Mouse (Mus musculus) ES-E14 (cell line): ENCODE results near the gene Chdh. TPM values are rescaled to one million over a fixed set of nuclear protein-coding genes. Genes with fewer than 3 reads are reported as not detected.

ENCODE experiments used
- DNase-seq: peaks from one replicate; pipeline ENCODE4 v3.0.0-alpha.2; 2013; ENCODE audit warnings: low read depth, low spot score
- H3K27ac ChIP-seq: 2 replicates; pipeline ENCODE4 v1.5.1; 2012; ENCODE audit warnings: low read depth, mild to moderate bottlenecking, low read length, moderate library complexity, mixed read lengths; ENCODE audit not compliant: poor library complexity, insufficient read depth, severe bottlenecking
- H3K36me3 ChIP-seq: 2 replicates; pipeline ENCODE4 v1.6.1; 2012; ENCODE audit warnings: mild to moderate bottlenecking, low read length, moderate library complexity, mixed read lengths; ENCODE audit not compliant: control insufficient read depth, poor library complexity, insufficient read depth, severe bottlenecking
- H3K4me1 ChIP-seq, 2 experiments: fragments of 150-350 bp in 1 of 2; sonication (generic) in 1 of 2; 2 replicates each; pipeline ENCODE4 v1.6.1; 2012; ENCODE audit warnings: low read length in 2 of 2, mild to moderate bottlenecking in 1 of 2, mixed read lengths in 1 of 2; ENCODE audit not compliant: control insufficient read depth in 2 of 2, insufficient read depth in 2 of 2, poor library complexity in 1 of 2
- H3K4me3 ChIP-seq, 2 experiments: fragments of 150-350 bp in 1 of 2; sonication (generic) in 1 of 2; 2 replicates each; pipeline ENCODE4 v1.5.1; 2012; ENCODE audit warnings: low read length in 2 of 2, low read depth in 1 of 2, mild to moderate bottlenecking in 1 of 2, mixed read lengths in 1 of 2; ENCODE audit not compliant: insufficient read depth in 1 of 2, poor library complexity in 1 of 2, severe bottlenecking in 1 of 2
- H3K9ac ChIP-seq: 2 replicates; pipeline ENCODE4 v1.6.1; 2012; ENCODE audit warnings: low read depth, mild to moderate bottlenecking, low read length, mixed read lengths; ENCODE audit not compliant: poor library complexity, insufficient read depth, severe bottlenecking
- H3K9me3 ChIP-seq: fragments of 150-350 bp; sonication (generic); 2 replicates; pipeline ENCODE4 v1.6.1; 2012; ENCODE audit warnings: low read depth, mild to moderate bottlenecking, low read length; ENCODE audit not compliant: control insufficient read depth, insufficient read depth
- CHD2 ChIP-seq: IDR thresholded peaks from 2 replicates; pipeline ENCODE4 v1.6.1; 2014; ENCODE audit warnings: mild to moderate bottlenecking, low read depth, low read length, inconsistent platforms
- HCFC1 ChIP-seq: IDR thresholded peaks from 2 replicates; pipeline ENCODE4 v1.6.1; 2012; ENCODE audit warnings: low read length, inconsistent platforms, borderline replicate concordance; ENCODE audit not compliant: insufficient read depth
- MAFK ChIP-seq: IDR thresholded peaks from 2 replicates; pipeline ENCODE4 v1.6.1; 2014; ENCODE audit warnings: mild to moderate bottlenecking, low read depth, low read length, inconsistent platforms; ENCODE audit not compliant: insufficient read depth
- ZC3H11A ChIP-seq: IDR thresholded peaks from 2 replicates; pipeline ENCODE4 v1.6.1; 2012; ENCODE audit warnings: low read depth, mild to moderate bottlenecking, inconsistent platforms, low read length, borderline replicate concordance
- ZNF384 ChIP-seq: IDR thresholded peaks from 2 replicates; pipeline ENCODE4 v1.6.1; 2012; ENCODE audit warnings: low read depth, low read length, inconsistent platforms
- in situ Hi-C, 2 experiments: fragments of 600-800 bp; cut with MboI; formaldehyde crosslinking; loops; one replicate each; pipeline ENCODE4 v1.15.1; 2025; ENCODE audit warnings: low sequenced_read_pairs in 2 of 2, inconsistent platforms in 1 of 2; ENCODE audit not compliant: unreplicated experiment in 2 of 2
- total RNA-seq: library from RNA; depleted of rRNA; stranded (reverse); fragments of 300-350 nt; gene quantifications from 2 replicates; pipeline ENCODE4 v1.2.3, GENCODE M21; 2012; rRNA removed

Chdh gene
- 0.11 and 0.36 TPM in 2 replicates for total RNA-seq

- Histone ChIP-seq H3K4me1 (no peaks in the 10 kb centered on the region), H3K36me3 (no peaks in the 10 kb centered on the region), H3K9ac (peak within 1 kb of the TSS; percentile 34; the same call in 1 of the 2 replicates), H3K27ac (no peak within 1 kb of the TSS), H3K4me3 (peak within 1 kb of the TSS; percentile 37 to 54), H3K9me3 (no peaks in the 10 kb centered on the region)
- TF ChIP-seq MAFK (no peak), ZNF384 (no peak), ZC3H11A (no peak), HCFC1 (no peak), CHD2 (no peak)
- no peak for DNase-seq
- in situ Hi-C loops: no loop called here
These were observed at the start of gene Chdh, which contains the start of gene Il17rb for GRCm38 (mm10) chr14:30008733-30009575. Gene Chdh (plus strand): TSS chr14:30009023. Gene Il17rb (minus strand): TSS chr14:30008896.

DNA sequence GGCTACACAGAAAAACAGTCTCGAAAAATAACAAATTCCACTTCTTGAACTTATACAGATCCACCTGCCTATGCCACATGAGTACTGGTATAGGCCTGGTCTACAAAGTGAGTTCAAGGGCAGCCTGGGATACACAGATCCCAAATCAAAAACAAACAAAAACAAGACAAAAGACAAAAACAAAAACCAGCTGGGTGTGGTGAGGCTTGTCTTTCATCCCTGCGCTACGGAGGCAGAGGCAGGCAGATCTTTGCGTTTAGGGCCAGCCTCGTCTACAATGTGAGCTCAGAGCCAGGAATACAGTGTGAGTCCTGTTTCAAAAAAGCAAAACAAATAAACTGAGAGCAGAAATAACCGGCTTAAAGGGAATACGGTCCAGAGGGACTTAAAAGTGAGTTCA is 41.2 kb upstream of the Chdh start:
- peaks cover 11% of the 10 kb centered on the region; the same call in 1 of the 2 replicates for H3K36me3 ChIP-seq
- H3K27ac ChIP-seq: peak overlapping the region; percentile 89
- H3K4me3 ChIP-seq: peak overlapping the region; percentile 68 to 75
- H3K9ac ChIP-seq: peak overlapping the region; percentile 80
- peaks cover 0 to 6% of the 10 kb centered on the region in 2 experiments; a peak in 1 of 4 replicates for H3K4me1 ChIP-seq
- no peaks in the 10 kb centered on the region for H3K9me3 ChIP-seq
- in situ Hi-C loops: no loop called here
- TF ChIP-seq ZNF384 (no peak), ZC3H11A (no peak), CHD2 (no peak), HCFC1 (no peak), MAFK (no peak)
- no peak for DNase-seq

DNA sequence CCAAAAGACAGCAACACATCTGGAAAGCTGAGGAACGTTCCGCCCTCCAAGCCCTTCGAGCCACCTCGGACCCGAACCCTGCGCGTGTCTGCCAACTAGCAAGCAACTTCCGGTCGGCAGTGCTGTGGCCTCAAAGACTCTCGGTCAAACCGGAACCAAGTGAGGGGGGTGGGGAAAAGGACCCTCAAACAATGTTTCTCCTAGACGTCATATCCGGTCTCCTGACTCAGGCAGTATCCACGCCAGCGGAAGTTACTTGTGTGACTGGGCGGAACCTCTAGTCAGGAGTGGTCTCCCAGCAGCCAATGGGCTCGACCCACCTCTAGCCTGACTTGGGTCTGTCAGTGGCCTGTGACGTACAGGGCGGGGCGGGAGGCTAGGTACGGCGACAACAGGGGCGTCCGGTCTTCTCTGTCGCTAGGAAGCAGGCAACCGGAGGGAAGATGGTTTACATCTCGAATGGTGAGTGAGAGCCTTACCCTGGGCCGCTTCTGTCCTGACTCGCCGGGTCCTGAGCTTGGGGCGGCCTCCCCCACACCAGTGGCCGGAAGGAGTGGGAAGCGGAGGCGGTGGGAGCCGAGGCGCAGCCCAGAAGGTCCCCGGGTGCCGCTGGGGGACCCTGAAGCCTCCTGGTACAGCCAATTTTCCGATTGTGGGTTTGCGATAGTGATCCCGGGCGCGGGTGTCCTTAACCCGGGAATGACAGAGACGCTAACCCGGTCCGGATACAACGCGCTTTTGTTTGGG is 40.6 kb upstream of the Chdh start, which contains the start of gene Selenok:
Gene Selenok, plus strand, starts transcription at position 234 of the 747 bp plus-strand sequence.
- in situ Hi-C loops: no loop called here
- Histone ChIP-seq H3K9ac (peak within 1 kb of the TSS; percentile 91), H3K9me3 (no peaks in the 10 kb centered on the region), H3K4me3 (peak within 1 kb of the TSS; percentile 84 to 92), H3K36me3 (peaks cover 12% of the 10 kb centered on the region; the same call in 1 of the 2 replicates), H3K4me1 (peaks cover 0 to 6% of the 10 kb centered on the region in 2 experiments; a peak in 1 of 4 replicates), H3K27ac (peak within 1 kb of the TSS; percentile 89)
- DNase-seq: peak; percentile 99
- TF ChIP-seq ZC3H11A (no peak), MAFK (no peak), HCFC1 (no peak; the same call in 1 of the 2 replicates), CHD2 (no peak), ZNF384 (no peak)

- Histone ChIP-seq H3K27ac (no peak overlapping the region), H3K9me3 (no peaks in the 10 kb centered on the region), H3K4me1 (peaks cover 0 to 4% of the 10 kb centered on the region in 2 experiments; a peak in 1 of 4 replicates), H3K9ac (no peak overlapping the region), H3K36me3 (peaks cover 22% of the 10 kb centered on the region), H3K4me3 (no peak overlapping the region)
- no peak for TF ChIP-seq MAFK
- TF ChIP-seq CHD2: no peak
- TF ChIP-seq ZNF384: no peak
- no peak for TF ChIP-seq HCFC1
- TF ChIP-seq ZC3H11A: no peak
- in situ Hi-C loops: no loop called here
- no peak for DNase-seq
These were observed 37.4 kb upstream of the Chdh start for GRCm38 (mm10) chr14:29971446-29971845.
